Mouse (Mus musculus) testis, adult 2 months (tissue): Measurements from ENCODE around the gene Ap2m1.

Experiments
- CTCF ChIP-seq: fragments of 200-500 bp; IDR thresholded peaks from 2 replicates; pipeline ENCODE4 v1.5.1; 2012; ENCODE audit warnings: low read depth, mild to moderate bottlenecking, inconsistent platforms, low read length, moderate library complexity; ENCODE audit not compliant: control insufficient read depth, insufficient read depth, insufficient replicate concordance
- POLR2A ChIP-seq: fragments of 200-500 bp; IDR thresholded peaks from 2 replicates; pipeline ENCODE4 v1.6.1; 2012; ENCODE audit warnings: low read depth, mild to moderate bottlenecking, inconsistent platforms, low read length, moderate library complexity; ENCODE audit not compliant: control insufficient read depth

DNA sequence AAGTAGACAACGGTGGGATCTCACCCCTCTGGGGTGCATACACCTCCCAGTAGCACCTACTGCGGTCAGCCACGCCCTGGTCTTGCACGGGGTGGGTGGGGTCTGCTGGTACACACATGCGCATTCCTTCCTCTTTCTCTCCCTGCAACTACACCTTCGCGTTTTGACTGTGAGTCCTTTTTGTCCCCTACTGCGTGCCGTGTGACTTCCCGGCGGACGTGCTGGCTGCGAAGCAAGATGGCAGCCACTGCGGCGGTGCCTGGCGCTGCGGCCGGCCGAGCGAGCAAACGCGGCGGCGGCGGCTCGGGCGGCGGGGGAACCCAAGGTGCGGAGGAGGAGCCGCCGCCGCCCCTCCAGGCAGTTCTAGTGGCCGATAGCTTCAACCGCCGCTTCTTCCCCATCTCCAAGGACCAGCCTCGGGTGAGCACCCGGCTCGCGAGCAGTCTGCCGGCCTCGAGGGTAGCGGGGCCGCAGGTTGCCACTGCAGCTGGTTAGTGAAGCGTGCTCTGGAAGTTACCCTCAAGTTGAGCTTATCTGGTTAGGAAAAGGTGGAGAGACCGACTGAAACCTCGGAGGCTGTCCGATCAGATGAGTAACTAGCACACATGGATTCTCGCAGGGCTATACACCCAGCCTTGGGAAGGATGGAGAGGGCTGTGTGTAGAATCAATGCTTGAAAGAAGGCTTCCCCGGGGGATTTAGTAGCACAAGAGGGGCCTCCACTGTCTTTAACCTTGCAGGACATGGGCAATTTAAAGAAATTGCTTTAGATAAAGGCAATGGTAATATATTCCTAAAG lies 36.4 kb upstream of the Ap2m1 start, which contains the start of gene Eif2b5:
- peak; percentile 94 for TF ChIP-seq POLR2A
- no peak; the same call in 1 of the 2 replicates for TF ChIP-seq CTCF
